Mouse (Mus musculus) neural tube, embryonic 13.5 days (tissue): ENCODE results near the gene Actl6a. TPM values are rescaled to one million over a fixed set of nuclear protein-coding genes. Genes with fewer than 3 reads are reported as not detected.
"Not testable (repeated sequence)": the region's sequence is repeated elsewhere in the genome, so short reads cannot be mapped to it uniquely, and the experiment has no call there.

Experiments used
- ATAC-seq: fragments of 200-750 bp; cut with Nextera tagmentation; 2 replicates; pipeline ENCODE4 v1.8.0; 2017; ENCODE audit warnings: low read depth, mild to moderate bottlenecking, moderate TSS enrichment, moderate library complexity
- H3K27ac ChIP-seq: fragments of 300-500 bp; sonication (generic); replicated peaks from 2 replicates; pipeline ENCODE4 v1.5.1; 2015; ENCODE audit warnings: moderate library complexity, mild to moderate bottlenecking, inconsistent platforms
- H3K27me3 ChIP-seq: fragments of 300-500 bp; sonication (generic); 2 replicates; pipeline ENCODE4 v1.6.1; 2015; ENCODE audit warnings: mild to moderate bottlenecking, inconsistent platforms
- H3K36me3 ChIP-seq: fragments of 300-500 bp; sonication (generic); 2 replicates; pipeline ENCODE4 v1.6.1; 2015; ENCODE audit warnings: mild to moderate bottlenecking, inconsistent platforms
- H3K4me1 ChIP-seq: fragments of 300-500 bp; sonication (generic); replicated peaks from 2 replicates; pipeline ENCODE4 v1.6.1; 2015; ENCODE audit warnings: inconsistent platforms
- H3K4me2 ChIP-seq: fragments of 300-500 bp; sonication (generic); 2 replicates; pipeline ENCODE4 v1.6.1; 2015; ENCODE audit warnings: inconsistent platforms, mild to moderate bottlenecking, moderate library complexity
- H3K4me3 ChIP-seq: fragments of 300-500 bp; sonication (generic); 2 replicates; pipeline ENCODE4 v1.5.1; 2015; ENCODE audit warnings: mild to moderate bottlenecking, inconsistent platforms
- H3K9ac ChIP-seq: fragments of 300-500 bp; sonication (generic); 2 replicates; pipeline ENCODE4 v1.6.1; 2015; ENCODE audit warnings: moderate library complexity, mild to moderate bottlenecking, inconsistent platforms
- H3K9me3 ChIP-seq: fragments of 300-500 bp; sonication (generic); 2 replicates; pipeline ENCODE4 v1.6.1; 2016; ENCODE audit warnings: inconsistent platforms
- WGBS: fragments of 180-500 bp; shearing (Covaris S2); methylation state at CpG from one replicate; pipeline ENCODE4 v1.1.7; 2015; 5-methylcytosine and 5-hydroxymethylcytosine counted together
- polyA plus RNA-seq: library from polyadenylated mRNA; unstranded; fragments of >200 nt; fragmentation: Nextera tagmentation; extraction: Ambion mirVana; gene quantifications from 2 replicates; pipeline ENCODE4 v1.2.1, GENCODE M21; 2015

Actl6a gene
- polyA plus RNA-seq: 94.3 and 96.2 TPM in 2 replicates

GRCm38 (mm10) chr3:32705647-32706348, at the start of gene Actl6a:
TSS of gene Actl6a (plus strand) at chr3:32706298.
- not testable (repeated sequence) for H3K27me3 ChIP-seq, H3K4me2 ChIP-seq, H3K27ac ChIP-seq, H3K4me3 ChIP-seq, H3K9ac ChIP-seq, H3K9me3 ChIP-seq, H3K36me3 ChIP-seq, ATAC-seq
- H3K4me1 ChIP-seq: peaks cover 15% of the 10 kb centered on the region
- WGBS: 80% methylated on average over 9 of the region's 9 CpGs

GRCm38 (mm10) chr3:32656398-32656994, 49.6 kb upstream of the Actl6a start:
- H3K9me3 ChIP-seq: no peaks in the 10 kb centered on the region
- WGBS: 84% methylated on average over 10 of the region's 10 CpGs
- no peak for ATAC-seq

GRCm38 (mm10) chr3:32658401-32658800, 47.7 kb upstream of the Actl6a start:
- Histone ChIP-seq H3K36me3 (no peaks in the 10 kb centered on the region), H3K9ac (no peak overlapping the region), H3K4me2 (no peak overlapping the region), H3K4me3 (no peak overlapping the region), H3K9me3 (no peaks in the 10 kb centered on the region), H3K27me3 (no peaks in the 10 kb centered on the region), H3K27ac (no peak overlapping the region), H3K4me1 (no peaks in the 10 kb centered on the region)
- 78% methylated on average over 7 of the region's 7 CpGs for WGBS
- ATAC-seq: no peak

More at GRCm38 (mm10) chr3:32656398-32656994, 49.6 kb upstream of the Actl6a start:
- H3K9ac ChIP-seq: no peak overlapping the region
- no peak overlapping the region for H3K4me2 ChIP-seq
- H3K27me3 ChIP-seq: no peaks in the 10 kb centered on the region
- no peaks in the 10 kb centered on the region for H3K36me3 ChIP-seq
- no peak overlapping the region for H3K27ac ChIP-seq
- no peaks in the 10 kb centered on the region for H3K4me1 ChIP-seq
- H3K4me3 ChIP-seq: no peak overlapping the region

- H3K9me3 ChIP-seq: no peaks in the 10 kb centered on the region
- ATAC-seq: no peak
- H3K9ac ChIP-seq: no peak overlapping the region
- no peaks in the 10 kb centered on the region for H3K27me3 ChIP-seq
- H3K27ac ChIP-seq: no peak overlapping the region
- H3K4me1 ChIP-seq: no peaks in the 10 kb centered on the region
- 84% methylated on average over 16 of the region's 16 CpGs for WGBS
- no peak overlapping the region for H3K4me2 ChIP-seq
- H3K4me3 ChIP-seq: no peak overlapping the region
- no peaks in the 10 kb centered on the region for H3K36me3 ChIP-seq
These were observed 47.3 kb upstream of the Actl6a start for GRCm38 (mm10) chr3:32658821-32659220.

- ATAC-seq: no peak
- Histone ChIP-seq H3K9ac (no peak overlapping the region), H3K4me3 (no peak overlapping the region), H3K36me3 (no peaks in the 10 kb centered on the region), H3K27ac (no peak overlapping the region), H3K9me3 (no peaks in the 10 kb centered on the region), H3K4me1 (no peaks in the 10 kb centered on the region), H3K27me3 (no peaks in the 10 kb centered on the region), H3K4me2 (no peak overlapping the region)
- 98% methylated on average over 2 of the region's 2 CpGs for WGBS
These were observed 46.6 kb upstream of the Actl6a start for GRCm38 (mm10) chr3:32659506-32659905.

- Histone ChIP-seq H3K4me2 (no peak overlapping the region), H3K4me1 (no peaks in the 10 kb centered on the region), H3K27ac (no peak overlapping the region), H3K9ac (no peak overlapping the region), H3K27me3 (no peaks in the 10 kb centered on the region), H3K4me3 (no peak overlapping the region), H3K36me3 (no peaks in the 10 kb centered on the region), H3K9me3 (no peaks in the 10 kb centered on the region)
- no peak for ATAC-seq
- 64% methylated on average over 8 of the region's 8 CpGs for WGBS
These were observed 45.8 kb upstream of the Actl6a start for GRCm38 (mm10) chr3:32660276-32660675.

- H3K9me3 ChIP-seq: no peaks in the 10 kb centered on the region
- no peaks in the 10 kb centered on the region for H3K36me3 ChIP-seq
- no peak overlapping the region for H3K27ac ChIP-seq
- H3K9ac ChIP-seq: no peak overlapping the region
- 61% methylated on average over 8 of the region's 8 CpGs for WGBS
- no peak overlapping the region for H3K4me2 ChIP-seq
- no peaks in the 10 kb centered on the region for H3K27me3 ChIP-seq
- no peak overlapping the region for H3K4me3 ChIP-seq
- H3K4me1 ChIP-seq: no peaks in the 10 kb centered on the region
- ATAC-seq: no peak
These were observed 45.1 kb upstream of the Actl6a start for GRCm38 (mm10) chr3:32660831-32661555.

- Histone ChIP-seq H3K9me3 (no peaks in the 10 kb centered on the region), H3K9ac (no peak overlapping the region), H3K27me3 (no peaks in the 10 kb centered on the region), H3K4me2 (no peak overlapping the region), H3K4me1 (no peaks in the 10 kb centered on the region), H3K4me3 (no peak overlapping the region), H3K27ac (no peak overlapping the region), H3K36me3 (no peaks in the 10 kb centered on the region)
- no peak for ATAC-seq
- 92% methylated on average over 3 of the region's 3 CpGs for WGBS
These were observed 44.6 kb upstream of the Actl6a start for GRCm38 (mm10) chr3:32661556-32661930.

- Histone ChIP-seq H3K4me3 (no peak overlapping the region), H3K27me3 (no peaks in the 10 kb centered on the region), H3K4me2 (no peak overlapping the region), H3K9me3 (no peaks in the 10 kb centered on the region), H3K36me3 (no peaks in the 10 kb centered on the region), H3K9ac (no peak overlapping the region), H3K4me1 (no peaks in the 10 kb centered on the region), H3K27ac (no peak overlapping the region)
- WGBS: 84% methylated on average over 9 of the region's 9 CpGs
- no peak for ATAC-seq
These were observed 37.7 kb upstream of the Actl6a start for GRCm38 (mm10) chr3:32668256-32668959.

GRCm38 (mm10) chr3:32669211-32669610, 36.9 kb upstream of the Actl6a start:
- Histone ChIP-seq H3K27me3 (no peaks in the 10 kb centered on the region), H3K36me3 (no peaks in the 10 kb centered on the region), H3K9ac (no peak overlapping the region), H3K9me3 (no peaks in the 10 kb centered on the region), H3K4me3 (no peak overlapping the region), H3K4me2 (no peak overlapping the region), H3K27ac (no peak overlapping the region), H3K4me1 (no peaks in the 10 kb centered on the region)
- WGBS: 76% methylated on average over 6 of the region's 6 CpGs
- no peak for ATAC-seq

- no peaks in the 10 kb centered on the region for H3K27me3 ChIP-seq
- no peak overlapping the region for H3K27ac ChIP-seq
- no peak overlapping the region for H3K9ac ChIP-seq
- H3K9me3 ChIP-seq: no peaks in the 10 kb centered on the region
- H3K4me2 ChIP-seq: no peak overlapping the region
- ATAC-seq: no peak
- no peaks in the 10 kb centered on the region for H3K36me3 ChIP-seq
- no peaks in the 10 kb centered on the region for H3K4me1 ChIP-seq
- no peak overlapping the region for H3K4me3 ChIP-seq
- WGBS: 95% methylated on average over 4 of the region's 4 CpGs
These were observed 35.9 kb upstream of the Actl6a start for GRCm38 (mm10) chr3:32670196-32670595.

- Histone ChIP-seq H3K36me3 (no peaks in the 10 kb centered on the region), H3K9me3 (no peaks in the 10 kb centered on the region), H3K4me1 (no peaks in the 10 kb centered on the region), H3K27ac (no peak overlapping the region), H3K4me3 (no peak overlapping the region), H3K9ac (no peak overlapping the region), H3K4me2 (no peak overlapping the region), H3K27me3 (no peaks in the 10 kb centered on the region)
- ATAC-seq: no peak
These were observed 32.9 kb upstream of the Actl6a start for GRCm38 (mm10) chr3:32673151-32673550.
